Mouse (Mus musculus): ENCODE results near the gene Ccn5.

DNA sequence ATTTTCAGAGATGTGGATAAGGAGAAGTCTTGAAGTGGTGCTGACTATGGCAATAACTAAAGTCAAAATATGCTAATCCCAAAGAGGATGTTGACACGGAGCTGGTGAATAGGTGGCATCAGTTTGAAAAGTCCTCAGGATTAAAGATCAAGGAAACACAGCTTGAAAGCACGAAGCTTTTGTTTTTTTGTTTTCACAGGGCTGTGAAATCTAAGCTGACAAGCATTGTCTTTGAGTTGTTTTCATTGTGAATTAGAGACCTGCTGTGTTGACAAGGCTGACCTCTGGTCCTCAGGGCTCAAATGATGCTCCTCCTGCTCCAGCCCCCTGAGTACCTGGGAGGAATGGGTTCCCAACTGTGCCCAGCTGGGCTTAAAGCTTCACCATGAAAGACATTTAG, 43.6 kb upstream of the Ccn5 start:
- TF ChIP-seq CTCF (IDR thresholded peaks at IDR 0.05; ENCODE audit: extremely low read depth, insufficient read length, insufficient replicate concordance, low read depth, low read length) (no peak), POLR2A (IDR thresholded peaks at IDR 0.05; ENCODE audit: low read depth, low read length) (no peak)
